Mouse (Mus musculus) kidney, embryonic 14.5 days (tissue): ENCODE data around the gene Dcun1d2. TPM values are rescaled to one million over a fixed set of nuclear protein-coding genes. Genes with fewer than 3 reads are reported as not detected.

Experiments used
- polyA plus RNA-seq: library from polyadenylated mRNA; unstranded; fragments of >200 nt; fragmentation: Nextera tagmentation; extraction: Ambion mirVana; gene quantifications from 2 replicates; pipeline ENCODE4 v1.2.1, GENCODE M21; 2014

Gene Dcun1d2
- polyA plus RNA-seq, 1 experiment from 2014 or later = 26.4 TPM

Other genes starting within 250 kb of the Dcun1d2 start
- 0.43 and 0.51 TPM in 2 replicates for gene Proz, start 227.2 kb downstream of the Dcun1d2 start, polyA plus RNA-seq
- gene Pcid2, start 182.7 kb downstream of the Dcun1d2 start, polyA plus RNA-seq = 36.2 and 50.3 TPM in 2 replicates
- 60.3 and 110 TPM in 2 replicates for gene Cul4a, start 182.5 kb downstream of the Dcun1d2 start, polyA plus RNA-seq
- 225 and 306 TPM in 2 replicates for gene Lamp1, start 129.0 kb downstream of the Dcun1d2 start, polyA plus RNA-seq
- 19.7 and 20.3 TPM in 2 replicates for gene Grtp1, start 87.5 kb downstream of the Dcun1d2 start, polyA plus RNA-seq
- gene Adprhl1, start 34.0 kb downstream of the Dcun1d2 start, polyA plus RNA-seq = not detected in 2 replicates
- 28.4 and 40.5 TPM in 2 replicates for gene Tmco3, start 59 bp upstream of the Dcun1d2 start, polyA plus RNA-seq
- gene Tfdp1, start 50.6 kb upstream of the Dcun1d2 start, polyA plus RNA-seq = 146 and 201 TPM in 2 replicates
- gene Atp4b, start 108.7 kb upstream of the Dcun1d2 start, polyA plus RNA-seq = not detected in 2 replicates
- not detected in 2 replicates for gene Grk1, start 117.0 kb upstream of the Dcun1d2 start, polyA plus RNA-seq
- gene Tmem255b, start 147.1 kb upstream of the Dcun1d2 start, polyA plus RNA-seq = 0.57 TPM in 1 of 2 replicates, not detected in the other
- gene Gas6, start 206.4 kb upstream of the Dcun1d2 start, polyA plus RNA-seq = 12.0 and 18.7 TPM in 2 replicates